Mouse (Mus musculus) embryonic facial prominence, embryonic 11.5 days (tissue): Measurements from ENCODE around the gene Tymp. TPM values are rescaled to one million over a fixed set of nuclear protein-coding genes. Genes with fewer than 3 reads are reported as not detected.

ENCODE experiments used
- ATAC-seq: fragments of 200-750 bp; cut with Nextera tagmentation; replicated peaks from 2 replicates; pipeline ENCODE4 v1.8.0; 2017; ENCODE audit warnings: low read depth; ENCODE audit not compliant: insufficient number of reproducible peaks, low FRiP score, low TSS enrichment
- DNase-seq: peaks from one replicate; pipeline ENCODE4 v3.0.0-alpha.2; 2015; ENCODE audit warnings: low spot score
- H3K27ac ChIP-seq: fragments of 300-500 bp; sonication (generic); replicated peaks from 2 replicates; pipeline ENCODE4 v1.5.1; 2014; ENCODE audit warnings: mild to moderate bottlenecking, low read depth, low read length, control low read depth
- H3K27me3 ChIP-seq: fragments of 300-500 bp; sonication (generic); 2 replicates; pipeline ENCODE4 v1.6.1; 2014; ENCODE audit warnings: mild to moderate bottlenecking, low read length, moderate library complexity, mixed read lengths; ENCODE audit not compliant: control insufficient read depth, insufficient read depth
- H3K36me3 ChIP-seq: fragments of 300-500 bp; sonication (generic); replicated peaks from 2 replicates; pipeline ENCODE4 v1.6.1; 2014; ENCODE audit warnings: low read depth, mild to moderate bottlenecking, low read length, moderate library complexity, mixed read lengths; ENCODE audit not compliant: control insufficient read depth, insufficient read depth
- H3K4me1 ChIP-seq: fragments of 300-500 bp; sonication (generic); 2 replicates; pipeline ENCODE4 v1.6.1; 2014; ENCODE audit warnings: low read length, mixed read lengths; ENCODE audit not compliant: control insufficient read depth, insufficient read depth
- H3K4me2 ChIP-seq: fragments of 300-500 bp; sonication (generic); 2 replicates; pipeline ENCODE4 v1.6.1; 2014; ENCODE audit warnings: low read depth, mild to moderate bottlenecking, control low read depth, low read length, moderate library complexity
- H3K4me3 ChIP-seq: fragments of 300-500 bp; sonication (generic); 2 replicates; pipeline ENCODE4 v1.5.1; 2014; ENCODE audit warnings: low read depth, low read length, control low read depth
- H3K9ac ChIP-seq: fragments of 300-500 bp; sonication (generic); replicated peaks from 2 replicates; pipeline ENCODE4 v1.6.1; 2014; ENCODE audit warnings: mild to moderate bottlenecking, control low read depth, low read length
- H3K9me3 ChIP-seq: fragments of 300-500 bp; sonication (generic); replicated peaks from 2 replicates; pipeline ENCODE4 v1.6.1; 2016; ENCODE audit warnings: mild to moderate bottlenecking, low read length, inconsistent platforms, mixed read lengths; ENCODE audit not compliant: control insufficient read depth
- WGBS: fragments of 180-500 bp; shearing (Covaris S2); extraction: QIAGEN DNeasy Blood & Tissue Kit; methylation state at CpG from one replicate; pipeline ENCODE4 v1.1.7; 2014; 5-methylcytosine and 5-hydroxymethylcytosine counted together
- polyA plus RNA-seq: library from polyadenylated mRNA; unstranded; fragments of >200 nt; fragmentation: Nextera tagmentation; extraction: Ambion mirVana; gene quantifications from 2 replicates; pipeline ENCODE4 v1.2.1, GENCODE M21; 2014

Gene Tymp
- polyA plus RNA-seq, 1 experiment from 2014 or later: 1.4 TPM

DNA sequence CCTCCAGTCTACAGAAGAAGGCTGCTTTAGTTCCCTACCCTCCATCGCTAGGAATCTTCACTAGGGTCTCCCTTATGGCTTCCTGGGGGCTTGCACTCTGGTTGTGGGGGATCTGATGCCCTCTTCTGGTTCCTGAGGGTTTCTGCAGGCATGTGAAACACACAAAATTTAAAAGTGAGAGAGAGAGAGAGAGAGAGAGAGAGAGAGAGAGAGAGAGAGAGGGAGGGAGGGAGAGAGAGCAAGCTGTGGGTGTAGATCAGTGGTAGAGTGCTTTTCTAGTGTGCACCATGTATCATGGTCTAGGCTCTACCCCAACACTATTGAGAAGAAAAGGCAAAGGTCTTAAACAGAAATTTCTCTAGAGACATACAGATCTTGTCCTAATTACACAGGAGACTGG is 35.2 kb downstream of the Tymp start:
- Histone ChIP-seq H3K9me3 (no peaks in the 10 kb centered on the region), H3K4me3 (no peak overlapping the region), H3K4me2 (no peak overlapping the region), H3K9ac (no peak overlapping the region), H3K27ac (no peak overlapping the region), H3K36me3 (no peaks in the 10 kb centered on the region), H3K27me3 (no peaks in the 10 kb centered on the region), H3K4me1 (no peaks in the 10 kb centered on the region)
- DNase-seq: no peak
- WGBS: 28% methylated on average over 1 of the region's 1 CpGs
- ATAC-seq: no peak

DNA sequence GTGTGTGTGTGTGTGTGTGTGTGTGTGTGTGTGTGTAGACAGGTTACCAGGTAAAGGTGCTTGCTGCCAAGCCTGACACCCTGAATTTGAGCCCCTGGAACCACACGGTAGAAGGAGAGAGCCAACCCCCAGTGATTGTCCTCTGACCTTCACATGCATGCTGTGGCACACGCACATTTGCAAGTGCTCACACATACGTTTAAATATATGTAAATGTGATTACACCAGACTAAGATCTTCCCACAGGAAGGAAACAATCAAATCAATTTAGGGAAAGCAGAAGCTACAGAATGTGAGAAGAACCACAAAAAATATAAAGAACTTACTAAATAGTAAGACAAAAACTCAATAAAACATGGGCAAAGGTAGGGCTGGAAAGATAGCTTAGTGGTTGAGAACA is 36.7 kb downstream of the Tymp start:
- H3K4me1 ChIP-seq: no peaks in the 10 kb centered on the region
- no peaks in the 10 kb centered on the region for H3K27me3 ChIP-seq
- H3K36me3 ChIP-seq: no peaks in the 10 kb centered on the region
- H3K9me3 ChIP-seq: no peaks in the 10 kb centered on the region
- no peak overlapping the region for H3K9ac ChIP-seq
- no peak overlapping the region for H3K27ac ChIP-seq
- no peak overlapping the region for H3K4me3 ChIP-seq
- ATAC-seq: no peak
- 77% methylated on average over 3 of the region's 3 CpGs for WGBS
- no peak for DNase-seq
- no peak overlapping the region for H3K4me2 ChIP-seq

DNA sequence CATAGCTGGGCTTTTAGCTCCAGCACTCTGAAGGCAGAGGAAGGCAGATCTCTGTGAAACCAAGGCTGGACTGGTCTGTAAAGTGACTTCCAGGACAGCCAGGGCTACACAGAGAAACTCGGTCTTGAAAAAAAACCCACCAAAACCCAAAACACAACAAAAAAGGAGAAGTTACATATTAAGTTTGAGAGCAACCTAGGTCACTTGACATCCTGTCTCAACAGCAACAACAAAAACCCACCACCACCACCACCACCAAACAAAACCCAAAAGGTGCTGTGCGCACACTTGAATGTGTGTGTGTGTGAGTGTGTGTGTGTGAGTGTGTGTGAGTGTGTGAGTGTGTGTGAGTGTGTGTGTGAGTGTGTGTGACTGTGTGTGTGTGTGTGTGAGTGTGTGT is 37.1 kb downstream of the Tymp start:
- no peak for DNase-seq

DNA sequence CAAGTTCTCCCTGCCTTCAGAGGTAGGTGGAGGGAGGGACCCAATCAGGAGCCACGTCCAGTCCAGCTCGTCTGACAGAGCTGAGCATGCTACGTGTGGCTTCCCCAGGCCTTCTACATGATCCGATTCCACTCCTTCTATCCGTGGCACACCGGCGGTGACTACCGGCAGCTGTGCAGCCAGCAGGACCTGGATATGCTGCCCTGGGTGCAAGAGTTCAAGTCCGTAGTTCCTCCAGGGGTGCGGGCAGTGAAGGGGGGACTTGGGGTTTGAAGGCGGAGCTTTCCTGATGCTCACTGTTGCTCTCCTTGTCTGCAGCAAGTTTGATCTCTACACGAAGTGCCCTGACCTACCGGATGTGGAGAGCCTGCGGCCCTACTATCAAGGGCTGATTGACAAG is 40.4 kb downstream of the Tymp start:
- Histone ChIP-seq H3K27ac (no peak overlapping the region), H3K36me3 (no peaks in the 10 kb centered on the region), H3K4me2 (no peak overlapping the region), H3K4me3 (no peak overlapping the region), H3K4me1 (no peaks in the 10 kb centered on the region), H3K27me3 (no peaks in the 10 kb centered on the region), H3K9me3 (no peaks in the 10 kb centered on the region), H3K9ac (no peak overlapping the region)
- no peak for DNase-seq
- WGBS: 88% methylated on average over 14 of the region's 14 CpGs
- ATAC-seq: no peak

More for the DNA sequence above, 37.1 kb downstream of the Tymp start:
- no peak overlapping the region for H3K4me3 ChIP-seq
- H3K4me2 ChIP-seq: no peak overlapping the region
- ATAC-seq: no peak
- H3K27ac ChIP-seq: no peak overlapping the region
- no peaks in the 10 kb centered on the region for H3K9me3 ChIP-seq
- H3K4me1 ChIP-seq: no peaks in the 10 kb centered on the region
- H3K9ac ChIP-seq: no peak overlapping the region
- H3K27me3 ChIP-seq: no peaks in the 10 kb centered on the region
- H3K36me3 ChIP-seq: no peaks in the 10 kb centered on the region
- WGBS: 92% methylated on average over 2 of the region's 2 CpGs

DNA sequence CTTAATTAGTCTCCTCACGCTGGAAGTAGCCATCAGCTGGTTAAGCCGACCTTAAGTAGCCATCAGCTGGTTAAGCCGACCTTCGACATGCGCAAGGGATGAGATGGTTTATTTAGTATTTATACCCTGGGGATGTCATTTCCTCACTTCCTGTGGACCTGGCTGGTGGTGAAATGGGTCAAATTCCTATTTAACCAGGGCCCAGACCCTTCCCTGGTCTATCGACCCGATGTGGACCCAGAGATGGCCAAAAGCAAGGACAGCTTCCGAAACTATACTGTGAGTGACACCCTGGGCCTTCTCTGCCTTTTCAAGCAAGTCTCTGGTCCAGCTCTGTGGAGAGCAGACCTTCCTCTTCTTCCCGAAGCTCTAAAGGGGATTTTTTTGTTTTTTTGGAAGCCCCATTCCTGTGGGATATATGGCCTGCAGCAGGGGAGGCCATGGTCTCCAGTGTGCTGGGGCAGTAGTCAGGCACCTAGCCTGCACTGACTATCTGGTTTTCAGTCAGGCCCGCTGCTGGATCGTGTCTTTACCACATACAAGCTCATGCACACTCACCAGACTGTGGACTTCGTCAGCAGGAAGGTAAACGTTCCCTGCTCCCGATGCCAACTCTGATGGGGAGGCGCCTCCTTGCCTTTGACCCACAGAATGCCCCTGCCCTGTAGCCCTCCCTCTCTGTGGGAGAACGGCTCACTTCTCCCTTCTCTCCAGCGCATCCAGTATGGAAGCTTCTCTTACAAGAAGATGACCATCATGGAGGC is 41.9 kb downstream of the Tymp start:
- no peak overlapping the region for H3K4me2 ChIP-seq
- H3K4me3 ChIP-seq: no peak overlapping the region
- 81% methylated on average over 17 of the region's 17 CpGs for WGBS
- no peak for DNase-seq
- H3K36me3 ChIP-seq: no peaks in the 10 kb centered on the region
- no peak overlapping the region for H3K9ac ChIP-seq
- H3K27ac ChIP-seq: no peak overlapping the region
- H3K27me3 ChIP-seq: no peaks in the 10 kb centered on the region
- ATAC-seq: no peak
- H3K4me1 ChIP-seq: no peaks in the 10 kb centered on the region
- H3K9me3 ChIP-seq: no peaks in the 10 kb centered on the region

DNA sequence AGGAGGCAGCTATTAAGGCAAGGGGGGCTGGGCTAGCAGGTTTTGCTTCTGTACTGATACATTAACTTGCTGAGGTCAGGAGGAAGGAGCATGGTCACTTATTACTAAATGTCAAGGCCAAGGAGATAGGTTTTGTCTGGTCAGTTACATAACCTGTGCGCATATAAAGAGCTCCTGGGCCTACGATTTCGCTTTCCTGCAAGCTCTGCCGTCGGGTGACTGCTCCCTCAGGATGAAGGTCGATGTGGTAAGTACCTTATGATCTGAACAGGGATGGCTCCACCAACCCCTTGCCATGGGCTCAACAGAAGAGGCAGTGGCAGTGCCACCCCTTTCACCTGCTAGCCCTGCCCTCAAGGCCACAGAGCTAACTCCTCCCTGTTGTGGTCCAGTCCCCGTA is 42.6 kb downstream of the Tymp start, which contains the start of gene Miox:
TSS of gene Miox (plus strand) at position 128 of the 400 bp plus-strand sequence.
- ATAC-seq (no peak), DNase-seq (no peak)
- no peaks in the 10 kb centered on the region for H3K36me3 ChIP-seq
- no peak within 1 kb of the TSS for H3K27ac ChIP-seq
- 91% methylated on average over 7 of the region's 7 CpGs for whole genome bisulfite sequencing
- H3K9ac ChIP-seq: no peak within 1 kb of the TSS
- H3K9me3 ChIP-seq: no peaks in the 10 kb centered on the region
- H3K4me1 ChIP-seq: no peaks in the 10 kb centered on the region
- no peak within 1 kb of the TSS for H3K4me2 ChIP-seq
- H3K27me3 ChIP-seq: no peaks in the 10 kb centered on the region
- H3K4me3 ChIP-seq: no peak within 1 kb of the TSS

DNA sequence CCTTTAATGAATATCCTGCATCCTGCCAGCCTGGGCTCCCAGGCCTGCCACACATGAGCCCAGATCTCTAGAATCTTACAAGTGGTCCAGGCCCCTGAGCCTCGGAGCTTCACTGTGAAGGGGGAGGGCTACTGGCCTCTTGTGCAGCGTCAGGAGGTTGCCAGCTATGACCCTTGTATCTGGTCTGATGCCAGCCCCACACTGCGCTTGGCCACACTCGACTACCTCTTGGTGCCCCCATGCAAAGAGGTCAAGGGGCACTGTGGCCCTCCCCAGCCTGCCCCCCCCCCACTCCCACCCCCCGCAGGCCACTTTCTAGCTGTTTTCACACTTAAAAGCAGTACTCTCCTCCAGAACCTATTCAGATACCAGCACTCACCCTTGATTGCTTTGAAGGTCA is 50.4 kb downstream of the Tymp start:
- H3K4me1 ChIP-seq: no peaks in the 10 kb centered on the region

DNA sequence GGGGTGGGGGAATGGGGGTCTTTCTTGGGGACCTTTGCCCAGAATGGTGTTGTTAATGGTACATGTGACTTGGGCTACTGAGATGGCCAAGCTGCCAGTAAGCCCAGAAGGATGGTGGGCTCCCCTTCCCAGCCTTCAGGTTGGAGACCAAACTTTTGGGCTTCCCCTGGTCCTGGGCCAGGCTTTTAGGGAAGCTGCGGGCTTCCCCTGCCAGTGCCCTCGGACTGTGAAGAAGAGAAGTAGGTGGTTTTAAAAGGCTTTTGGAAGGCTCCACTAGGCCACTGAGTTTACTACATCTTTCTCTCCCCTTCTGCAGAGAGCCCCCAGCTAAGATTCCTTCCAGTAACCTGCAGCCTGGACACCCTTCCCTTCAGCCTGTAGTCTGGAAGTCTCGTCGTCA is 53.2 kb downstream of the Tymp start:
- H3K36me3 ChIP-seq: no peaks in the 10 kb centered on the region

More for the DNA sequence above, 50.4 kb downstream of the Tymp start:
- no peak overlapping the region for H3K27ac ChIP-seq
- H3K27me3 ChIP-seq: 0 out of 2 replicates have a peak, but pooled peaks cover 4% of the 10 kb centered on the region
- H3K9me3 ChIP-seq: no peaks in the 10 kb centered on the region
- DNase-seq (no peak), ATAC-seq (no peak)
- H3K36me3 ChIP-seq: no peaks in the 10 kb centered on the region
- 65% methylated on average over 5 of the region's 5 CpGs for WGBS
- no peak overlapping the region for H3K9ac ChIP-seq
- H3K4me3 ChIP-seq: no peak overlapping the region
- no peak overlapping the region for H3K4me2 ChIP-seq

More for the DNA sequence above, 53.2 kb downstream of the Tymp start:
- DNase-seq (no peak), ATAC-seq (no peak)
- Histone ChIP-seq H3K27ac (no peak overlapping the region), H3K4me3 (no peak overlapping the region), H3K4me1 (no peaks in the 10 kb centered on the region), H3K9me3 (no peaks in the 10 kb centered on the region), H3K27me3 (0 out of 2 replicates have a peak, but pooled peaks cover 4% of the 10 kb centered on the region), H3K9ac (no peak overlapping the region), H3K4me2 (no peak overlapping the region)
- 89% methylated on average over 4 of the region's 4 CpGs for WGBS
